Mouse (Mus musculus): ENCODE data around the gene S1pr4.
A peak's percentile ranks its signal among the peaks of the same experiment; 100 is the strongest.

Gene S1pr4

DNA sequence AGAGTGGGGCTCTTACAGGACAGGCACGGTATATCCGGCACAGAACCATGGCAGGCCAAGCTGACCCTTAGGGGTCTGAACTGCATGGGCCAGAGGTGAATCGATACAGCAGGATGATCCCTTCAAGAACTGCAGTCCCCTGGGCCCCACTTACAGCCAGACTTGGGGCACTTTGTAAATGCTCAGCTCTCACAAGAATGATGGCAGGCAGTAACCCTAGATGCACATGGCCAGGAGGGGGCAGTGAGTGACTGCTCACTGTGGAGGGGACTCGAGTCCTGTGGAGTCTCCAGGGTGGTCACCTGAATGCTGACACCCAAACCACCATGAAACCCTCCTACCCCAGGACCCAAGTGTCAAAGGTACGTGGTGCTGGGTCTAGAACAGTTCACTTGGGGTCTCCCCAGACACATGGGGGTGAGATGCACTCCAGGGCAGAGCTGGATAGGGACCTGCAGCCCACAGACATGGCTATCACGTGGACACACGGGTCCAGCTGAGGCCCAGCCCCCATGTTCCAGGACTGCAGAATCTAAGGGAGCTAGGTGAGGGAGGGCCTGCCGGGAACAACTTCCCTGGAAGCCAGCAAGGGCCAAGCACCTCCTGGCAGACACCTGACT is 6.2 kb downstream of the S1pr4 start:
- DNase-seq (ENCODE audit: low spot score) = no peak

DNA sequence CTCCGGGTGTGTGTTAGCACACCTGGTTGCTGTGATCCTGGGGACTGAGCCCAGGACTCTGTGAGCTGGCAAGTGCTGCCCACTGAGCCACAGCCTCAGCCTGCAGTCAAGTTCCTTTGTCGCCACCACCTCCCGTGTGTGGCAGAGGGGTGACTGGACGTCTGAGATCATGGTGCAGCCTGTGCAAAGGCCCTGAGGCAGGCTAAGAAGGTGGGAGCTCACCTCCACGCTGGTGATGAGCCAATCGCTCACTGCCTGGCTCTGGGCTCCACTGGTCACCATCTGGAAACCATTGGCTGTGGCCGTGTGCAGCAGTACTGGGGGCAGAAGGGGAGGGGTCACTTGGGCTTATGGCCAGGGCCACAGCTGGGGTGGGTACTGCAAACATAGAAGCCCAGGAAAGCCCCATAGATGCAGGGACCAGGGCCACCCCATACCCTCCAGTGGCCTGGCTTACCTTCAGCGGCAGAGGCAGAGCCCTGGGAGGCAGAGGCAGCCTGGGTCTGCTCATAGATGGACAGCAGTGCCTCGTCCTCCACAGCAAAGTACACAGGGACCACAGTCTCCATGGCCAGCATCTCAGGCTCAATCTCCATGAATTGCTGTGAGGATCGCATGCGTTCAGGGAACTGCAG is 7.2 kb downstream of the S1pr4 start:
- DNase-seq (ENCODE audit: low spot score) = no peak

DNA sequence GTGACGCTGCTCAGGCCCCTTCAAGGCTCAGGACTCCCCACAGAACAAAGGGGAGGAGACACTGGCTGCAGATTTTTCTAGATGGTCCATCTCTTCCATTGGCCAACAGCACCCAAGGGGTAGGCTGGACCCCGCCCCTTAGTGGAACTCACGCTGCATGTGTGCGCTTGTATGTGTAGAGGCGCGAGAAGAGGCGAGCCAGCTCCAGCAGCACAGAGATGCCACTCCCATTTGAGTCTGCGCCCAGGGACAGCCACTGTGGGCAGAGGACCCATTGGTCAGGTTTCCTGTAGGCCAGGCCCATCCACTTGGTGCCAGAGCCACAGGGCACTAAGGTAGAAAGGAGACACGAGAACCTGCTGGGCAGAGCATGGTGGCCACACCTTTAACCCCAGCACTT is 8.9 kb downstream of the S1pr4 start:
- no peak for DNase-seq (ENCODE audit: low spot score)

DNA sequence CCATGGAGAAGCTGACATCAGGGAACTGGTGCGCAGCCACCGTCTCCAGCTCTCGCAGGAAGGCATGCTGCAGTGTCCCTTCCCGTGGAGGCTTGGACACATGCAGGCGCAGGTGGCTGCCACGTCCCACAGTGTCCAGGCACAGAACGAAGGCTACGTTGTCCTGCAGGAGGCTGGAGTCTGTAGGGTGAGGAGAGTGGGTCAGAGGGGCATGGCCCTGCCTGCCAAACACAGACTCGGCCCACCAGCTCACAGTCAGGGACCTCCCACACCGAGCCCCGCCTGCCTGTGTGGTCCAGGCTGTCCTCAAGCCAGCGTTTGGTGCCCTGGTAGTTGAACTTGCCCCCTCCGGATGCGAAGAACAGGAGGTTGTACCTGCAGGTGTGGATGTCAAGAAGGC is 10.0 kb downstream of the S1pr4 start:
- DNase-seq (ENCODE audit: low spot score) = no peak

DNA sequence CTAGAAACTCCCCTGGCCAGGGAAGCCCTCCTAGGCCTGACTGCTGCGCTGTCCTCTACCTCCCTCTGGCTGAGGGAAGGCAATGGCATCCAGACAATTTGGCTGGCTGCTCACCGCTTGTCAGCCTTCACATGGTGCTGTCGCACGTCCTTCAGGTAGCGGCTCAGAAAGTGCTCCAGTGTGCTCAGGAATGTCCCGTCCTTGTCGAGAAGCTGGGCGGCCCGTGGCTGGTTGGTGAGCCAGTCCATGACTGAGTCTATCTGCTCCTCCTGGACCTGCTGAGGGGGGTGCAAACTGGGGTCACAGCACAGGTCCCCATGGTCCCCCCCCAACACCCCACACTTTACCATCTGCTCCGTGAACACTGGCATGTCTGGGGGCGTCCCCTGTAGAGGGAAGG is 11.9 kb downstream of the S1pr4 start:
- no peak for DNase-seq (ENCODE audit: low spot score)

DNA sequence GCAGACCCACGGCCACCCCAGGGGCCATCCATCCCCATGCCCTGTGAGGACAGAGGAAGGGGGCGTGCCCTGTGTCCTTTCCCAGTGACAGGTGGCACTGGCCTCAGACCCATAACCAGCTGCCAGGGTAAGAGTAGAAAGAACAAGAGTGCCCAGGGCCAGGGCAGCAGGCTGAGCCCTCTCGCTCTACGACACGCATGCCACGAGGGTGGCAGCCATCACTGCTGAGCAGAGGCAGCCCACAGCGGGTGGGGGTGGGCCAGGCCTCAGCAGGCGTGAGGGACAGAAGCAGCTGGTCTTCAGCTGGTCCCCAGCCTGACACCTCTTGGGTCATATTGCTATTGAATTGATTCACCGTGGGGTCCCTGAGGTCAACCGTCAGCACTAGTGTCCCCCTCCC is 13.4 kb downstream of the S1pr4 start:
- no peak for DNase-seq (ENCODE audit: low spot score)

DNA sequence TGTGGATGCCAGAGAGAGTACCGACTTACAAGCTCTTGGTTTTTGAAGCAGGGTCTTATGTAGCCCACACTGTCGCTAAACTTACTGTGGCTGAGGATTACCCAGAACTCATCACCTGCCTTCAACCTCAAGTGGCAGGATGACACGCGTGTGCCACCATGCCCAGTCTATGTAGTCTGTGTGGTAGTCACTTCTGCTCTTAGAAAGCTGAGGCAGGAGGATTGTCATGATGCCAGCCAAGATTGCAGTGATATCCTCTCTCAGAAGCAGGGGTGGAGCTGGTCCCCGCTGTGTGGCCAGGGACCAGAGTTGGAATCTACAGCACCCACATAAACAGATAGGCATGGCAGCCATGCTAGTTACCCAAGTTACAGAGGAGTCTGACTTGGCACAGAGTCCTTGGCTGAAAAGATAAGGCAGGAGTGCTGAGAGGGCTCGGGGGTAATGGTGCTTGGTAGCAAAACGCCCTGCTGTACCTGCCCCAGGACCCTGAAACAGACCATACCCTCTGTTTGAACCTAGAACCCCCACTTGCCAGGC is 14.4 kb downstream of the S1pr4 start:
- DNase-seq (ENCODE audit: low spot score) = no peak

DNA sequence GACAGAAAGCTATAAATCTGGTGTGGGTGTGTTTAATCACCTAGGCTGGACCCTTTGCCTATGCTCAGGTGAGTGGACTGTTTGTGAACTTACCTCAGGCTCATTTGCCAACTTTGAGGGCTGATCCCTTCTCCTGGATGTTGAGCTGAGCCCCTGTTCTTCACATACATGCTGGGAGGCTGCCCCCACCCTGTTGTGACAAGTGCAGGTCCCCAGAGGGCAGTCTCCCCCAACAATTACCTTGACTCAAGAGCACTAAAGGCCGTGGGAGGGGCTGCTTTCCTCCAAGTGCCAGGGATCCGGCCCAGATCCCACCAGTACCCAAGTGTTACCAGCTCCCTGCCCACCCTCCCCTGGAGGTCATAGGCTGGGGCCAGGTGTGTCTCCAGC is 14.9 kb downstream of the S1pr4 start:
- DNase-seq (ENCODE audit: low spot score) = peak; percentile 53

DNA sequence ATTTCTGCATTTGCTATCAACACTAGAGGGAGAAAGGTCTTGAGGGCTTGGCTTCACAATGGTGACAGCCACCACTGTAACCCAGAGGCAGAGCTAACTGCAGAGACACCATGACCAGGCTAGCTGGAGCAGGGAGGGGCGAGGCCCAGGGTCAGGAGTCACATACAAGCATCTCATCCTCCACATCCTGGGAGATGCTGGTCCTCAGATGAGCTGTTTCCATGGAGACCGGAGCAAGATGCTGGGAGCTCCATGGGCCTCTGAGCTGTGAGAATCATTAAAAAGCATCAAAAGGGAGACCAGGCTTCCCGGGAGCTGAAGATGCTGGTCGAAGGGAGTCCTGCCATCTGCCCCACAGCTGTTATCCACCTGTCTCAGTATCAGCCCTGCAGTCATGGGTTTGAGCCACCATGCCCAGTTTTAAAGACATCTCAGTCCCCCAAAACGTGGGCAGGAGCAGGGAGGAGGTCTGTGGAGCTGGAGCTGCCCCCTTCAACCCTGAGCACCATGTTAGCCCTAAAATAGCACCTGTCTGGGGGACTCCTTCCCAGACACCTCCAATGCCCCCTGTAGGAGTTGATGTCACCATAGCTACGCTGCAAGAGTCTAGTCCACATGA is 15.4 kb downstream of the S1pr4 start:
- no peak for DNase-seq (ENCODE audit: low spot score)

DNA sequence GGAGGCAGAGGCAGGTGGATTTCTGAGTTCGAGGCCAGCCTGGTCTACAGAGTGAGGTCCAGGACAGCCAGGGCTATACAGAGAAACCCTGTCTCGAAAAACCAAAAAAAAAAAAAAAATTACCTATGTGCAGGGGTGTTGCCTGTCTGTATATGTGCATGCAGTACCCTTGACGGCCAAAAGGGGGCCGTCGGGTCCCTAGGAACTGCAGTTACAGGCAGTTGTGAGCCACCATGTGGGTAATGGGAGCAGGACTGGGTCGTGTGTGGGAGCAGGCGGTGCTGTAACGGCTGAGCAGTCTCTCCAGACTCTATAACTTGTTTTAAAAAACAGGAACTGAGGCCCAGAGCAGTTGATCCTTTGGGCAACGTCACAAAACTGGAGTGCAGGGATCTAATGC is 15.9 kb downstream of the S1pr4 start:
- peak; percentile 69 for DNase-seq (ENCODE audit: low spot score)

DNA sequence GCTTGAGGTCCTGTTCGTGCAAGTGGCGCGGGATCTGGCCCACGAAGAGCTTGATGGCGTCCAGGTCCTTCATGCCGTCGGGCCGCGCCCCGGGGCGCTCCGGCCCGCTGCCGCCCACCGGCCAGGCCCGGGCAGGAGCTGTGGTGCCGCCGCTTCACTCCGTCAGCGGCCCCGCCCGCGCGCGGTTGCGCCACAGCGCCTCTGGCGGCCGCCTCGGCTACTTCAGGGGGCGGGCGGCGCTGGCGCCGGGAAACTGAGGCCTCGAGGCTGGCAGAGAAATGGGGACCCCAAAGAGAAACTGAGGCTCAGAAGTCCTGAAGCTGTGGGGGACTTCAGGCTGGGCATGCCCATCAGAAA is 17.4 kb downstream of the S1pr4 start, which contains the start of gene Celf5:
Gene Celf5 (minus strand): TSS at position 177 of the 357 bp plus-strand sequence.
- DNase-seq (ENCODE audit: low spot score) = peak; percentile 54

DNA sequence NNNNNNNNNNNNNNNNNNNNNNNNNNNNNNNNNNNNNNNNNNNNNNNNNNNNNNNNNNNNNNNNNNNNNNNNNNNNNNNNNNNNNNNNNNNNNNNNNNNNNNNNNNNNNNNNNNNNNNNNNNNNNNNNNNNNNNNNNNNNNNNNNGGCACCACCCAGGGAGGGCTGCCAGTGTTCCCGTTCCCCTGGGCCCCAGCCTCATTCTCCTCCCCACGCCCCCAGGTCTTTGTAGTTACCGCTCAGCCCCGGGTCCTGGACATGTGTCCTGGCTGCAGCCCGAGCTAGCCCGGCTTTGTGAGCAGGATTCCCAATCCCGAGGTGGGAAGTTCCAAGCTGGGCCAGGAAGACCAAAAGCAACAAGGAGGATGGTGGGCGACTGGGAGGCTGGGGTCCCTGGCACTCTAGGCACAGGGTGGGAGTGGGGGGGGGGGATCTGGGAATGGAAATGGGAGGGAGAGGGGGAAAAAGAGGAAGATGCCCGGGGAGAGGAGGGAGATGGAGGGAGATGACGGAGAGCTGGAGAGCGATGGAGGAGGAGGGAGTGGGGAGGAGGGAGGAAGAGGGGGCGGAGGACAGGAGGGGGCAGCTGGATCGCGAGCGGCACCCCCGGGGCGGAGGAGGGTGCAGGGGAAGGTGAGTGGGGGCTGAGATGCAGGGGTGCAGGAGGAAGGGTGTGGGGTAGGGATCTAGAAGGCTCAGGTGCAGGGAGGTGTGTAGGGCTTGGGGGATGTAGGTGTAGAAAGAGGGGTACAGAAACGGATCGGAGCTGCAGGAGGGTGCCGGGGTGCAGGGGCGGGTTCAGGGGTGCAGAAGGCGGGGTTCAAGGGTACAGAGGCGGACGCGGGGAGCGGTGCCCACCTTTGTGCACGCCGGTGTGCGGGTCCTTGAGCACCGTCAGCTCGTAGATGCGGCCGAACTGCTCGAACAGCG is 18.1 kb downstream of the S1pr4 start:
- no peak for DNase-seq (ENCODE audit: low spot score)

DNA sequence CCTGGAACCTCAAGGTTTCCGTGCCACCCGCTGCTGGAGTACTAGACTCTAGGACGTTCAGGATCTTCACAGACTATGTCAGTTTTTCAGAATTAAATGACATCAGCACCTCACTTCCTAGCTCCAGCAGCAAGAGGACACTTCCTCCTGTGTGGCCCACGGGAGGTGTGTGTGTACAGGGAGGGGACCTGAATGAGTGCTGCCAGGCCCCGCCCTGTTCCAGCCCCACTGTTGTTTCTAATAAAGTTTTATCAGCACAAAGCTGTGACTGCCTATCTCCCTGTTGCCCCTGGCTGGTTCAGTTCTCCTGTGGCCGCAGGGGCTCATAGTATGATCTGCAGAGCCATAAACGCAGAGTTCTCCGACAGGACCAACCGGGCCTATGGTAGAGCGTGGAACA is 25.5 kb downstream of the S1pr4 start:
- DNase-seq (ENCODE audit: low spot score) = no peak

DNA sequence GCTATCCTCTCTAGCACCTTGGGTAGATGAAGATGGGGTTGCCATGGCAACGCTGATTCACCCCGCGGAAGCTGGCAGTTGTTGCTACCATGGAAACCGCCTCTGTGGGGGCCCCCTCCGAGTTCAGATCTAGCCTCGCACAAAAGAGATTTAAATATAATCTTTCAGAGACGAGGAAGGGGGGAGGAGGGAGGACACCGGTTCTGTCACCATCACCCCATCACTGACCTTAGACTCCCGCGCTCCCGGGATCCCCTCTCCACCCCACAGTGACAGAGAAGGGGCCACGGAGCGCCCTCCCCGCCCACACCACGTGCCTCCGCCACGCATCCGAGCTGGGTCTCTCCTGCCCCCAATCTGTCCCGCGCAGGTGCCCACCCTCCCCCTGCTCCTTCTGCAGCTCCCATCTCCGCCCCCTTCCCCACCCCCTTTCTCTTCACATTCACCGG is 26.9 kb downstream of the S1pr4 start:
- DNase-seq (ENCODE audit: low spot score) = peak; percentile 66

DNA sequence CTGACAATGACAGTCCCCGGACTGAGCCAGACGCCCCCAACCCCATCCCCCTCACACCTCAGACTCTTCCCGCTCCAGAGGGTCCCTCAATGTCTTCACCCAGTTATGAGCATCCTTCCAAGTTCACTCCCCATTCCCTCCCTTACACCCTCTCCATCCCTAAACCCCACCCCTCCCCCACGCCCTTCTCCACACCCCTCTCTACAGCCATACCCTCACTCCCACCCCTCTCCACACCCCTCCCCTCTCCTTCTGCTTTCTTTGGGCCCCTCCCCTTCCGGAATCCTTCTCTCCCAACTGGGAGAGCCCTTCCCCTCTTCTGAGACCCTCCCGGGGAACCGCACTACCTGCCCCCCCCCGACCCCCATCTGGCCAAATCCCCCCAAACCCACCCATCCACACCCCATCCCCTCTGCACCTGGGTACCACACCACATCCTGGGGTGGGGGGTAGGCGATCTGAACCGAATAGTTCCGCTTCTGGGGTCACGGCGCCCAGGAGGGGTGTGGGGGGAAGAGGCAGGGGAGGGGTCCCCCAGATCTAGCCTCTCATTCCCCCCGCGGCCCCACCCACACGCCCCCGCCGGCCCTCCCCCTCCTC is 27.4 kb downstream of the S1pr4 start:
- no peak for DNase-seq (ENCODE audit: low spot score)

DNA sequence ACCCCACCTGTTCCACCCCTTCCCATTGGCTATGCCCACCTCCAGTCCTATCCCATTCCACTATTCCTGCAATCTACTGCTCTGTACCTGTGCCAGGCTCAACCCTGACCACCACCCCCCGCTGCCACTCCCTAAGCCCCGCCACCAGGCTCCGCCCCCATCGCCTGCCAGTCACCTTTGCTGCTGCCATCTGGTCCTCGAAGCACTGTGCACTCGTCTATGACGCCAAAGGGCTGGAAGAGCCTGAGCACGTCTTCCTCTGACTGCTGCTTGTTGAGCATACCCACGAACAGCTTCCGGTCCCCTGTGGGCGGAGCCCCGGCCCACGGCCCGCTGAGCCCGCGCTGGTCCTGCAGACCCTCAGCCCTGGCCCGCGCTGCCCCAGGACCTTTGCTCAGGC is 29.5 kb downstream of the S1pr4 start:
- peak; percentile 69 for DNase-seq (ENCODE audit: low spot score)

DNA sequence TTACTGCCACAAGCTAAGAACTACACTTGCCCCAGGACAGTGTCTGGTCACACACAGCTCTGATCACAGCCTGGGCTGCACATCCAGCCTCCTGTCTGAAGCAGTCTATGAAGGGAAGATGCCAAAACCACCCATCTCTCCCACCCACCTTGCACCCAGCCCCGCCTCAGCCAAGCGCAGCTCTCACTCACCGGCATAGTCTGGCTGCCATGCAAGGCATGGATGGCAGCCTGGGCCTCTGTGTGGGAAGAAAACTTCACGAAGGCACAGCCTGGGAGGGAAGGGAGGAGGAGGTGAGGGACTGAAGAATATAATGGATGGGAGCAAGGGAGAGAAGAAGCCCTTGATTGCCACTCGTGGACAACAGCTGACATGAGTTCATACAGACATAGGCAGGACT is 30.7 kb downstream of the S1pr4 start:
- no peak for DNase-seq (ENCODE audit: low spot score)

DNA sequence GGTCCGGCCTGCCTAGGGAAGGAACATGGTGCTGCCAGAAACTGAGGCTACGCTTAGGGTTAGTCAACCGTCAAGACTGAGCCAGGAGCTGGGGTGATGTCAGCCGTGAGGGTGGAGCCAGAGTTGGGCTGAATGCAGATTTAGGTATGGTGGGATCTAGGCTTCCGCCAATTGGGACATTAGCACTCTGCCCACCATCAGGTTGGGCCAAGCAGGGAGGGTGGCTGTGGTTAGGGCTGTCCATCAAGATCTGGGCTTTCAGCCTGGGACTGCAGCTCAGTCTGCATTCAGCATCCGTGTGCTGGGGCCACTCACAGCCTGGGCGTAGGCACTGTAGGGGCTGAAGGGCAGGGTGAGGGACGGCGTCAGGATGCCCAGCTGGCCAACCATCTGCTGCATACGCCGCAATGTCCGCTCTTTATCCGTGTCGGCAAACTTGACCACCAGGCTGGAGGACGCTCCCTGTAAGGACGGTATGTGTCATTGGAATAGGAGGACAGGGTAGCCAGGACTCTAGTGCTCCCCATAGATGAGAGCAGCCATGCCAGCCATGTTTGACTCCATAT is 32.2 kb downstream of the S1pr4 start:
- no peak for DNase-seq (ENCODE audit: low spot score)

DNA sequence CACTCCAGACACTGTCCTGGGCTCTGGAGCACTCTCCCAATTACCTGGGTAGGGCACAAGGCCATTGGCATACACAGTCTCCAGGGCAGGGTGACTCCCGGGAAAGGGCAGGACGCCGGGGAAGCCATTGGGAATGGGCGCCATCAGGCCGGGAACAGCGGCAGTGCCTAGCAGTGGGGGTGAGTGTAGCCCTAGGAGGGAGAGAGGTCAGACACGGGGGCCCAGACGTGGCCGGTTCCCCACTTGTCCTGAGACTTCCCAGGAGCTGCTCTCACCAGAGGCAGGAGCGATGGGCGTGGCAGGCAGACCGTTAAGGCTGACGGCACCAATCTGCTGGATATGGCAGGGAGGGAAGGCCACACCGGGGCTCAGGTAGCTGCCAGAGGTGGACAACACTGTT is 33.1 kb downstream of the S1pr4 start:
- DNase-seq (ENCODE audit: low spot score) = no peak

DNA sequence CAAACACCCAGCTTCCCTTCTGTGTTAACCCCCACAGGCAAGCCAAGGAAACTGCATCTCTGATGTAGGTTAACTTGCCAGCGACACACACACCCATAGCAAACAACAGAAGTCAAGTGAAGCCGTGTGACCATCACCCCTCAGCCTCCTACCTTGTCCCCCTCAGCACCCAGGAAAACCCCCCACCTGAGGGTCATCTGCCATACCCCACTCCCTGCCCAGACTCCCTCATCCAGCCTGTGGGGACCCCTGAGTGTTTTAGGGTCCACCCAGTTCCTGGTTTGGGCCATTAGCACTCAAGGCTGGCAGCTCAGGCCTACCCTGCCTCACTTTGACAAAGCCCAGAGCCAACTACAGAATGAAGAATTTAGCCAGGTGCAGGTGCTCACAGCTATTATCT is 33.9 kb downstream of the S1pr4 start:
- DNase-seq (ENCODE audit: low spot score) = no peak

DNA sequence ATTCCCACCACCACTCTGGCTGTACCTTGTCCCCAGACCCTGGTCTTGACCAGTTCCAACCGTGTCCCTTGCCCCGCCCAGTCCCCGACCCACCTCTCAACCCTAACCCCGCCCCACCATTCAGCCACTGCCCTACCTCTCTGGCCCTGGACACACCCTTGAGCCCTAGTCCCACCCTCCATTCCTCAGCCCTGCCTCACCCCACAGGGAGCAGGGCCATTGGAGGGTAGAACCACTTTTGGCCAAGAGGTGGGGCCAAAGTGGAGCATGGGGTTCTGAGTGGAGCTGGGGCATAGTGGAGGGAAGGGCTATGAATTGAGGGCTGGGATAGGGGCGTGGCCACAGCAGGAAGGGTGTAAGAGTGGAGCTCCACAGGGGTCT is 34.7 kb downstream of the S1pr4 start:
- DNase-seq (ENCODE audit: low spot score) = no peak

All from T-cell, adult 2 months (primary cell).